Mouse (Mus musculus) NIH3T3 (cell line): ENCODE measurements around the gene Abhd4.

Experiments
- DNase-seq: peaks from one replicate; pipeline ENCODE4 v3.0.0-alpha.2; 2012; ENCODE audit warnings: low read depth

Abhd4 gene

GRCm38 (mm10) chr14:54239002-54239736 is 14.8 kb upstream of the Abhd4 start:
- peak; percentile 94 for DNase-seq

- DNase-seq: no peak
These were observed 13.4 kb upstream of the Abhd4 start for GRCm38 (mm10) chr14:54240542-54240941.

- no peak for DNase-seq
These were observed 9.8 kb upstream of the Abhd4 start for GRCm38 (mm10) chr14:54244183-54244582.

GRCm38 (mm10) chr14:54246232-54246631 is 7.8 kb upstream of the Abhd4 start:
- DNase-seq: no peak

- no peak for DNase-seq
These were observed 4.7 kb upstream of the Abhd4 start for GRCm38 (mm10) chr14:54249326-54249725.

- DNase-seq: no peak
These were observed 3.9 kb upstream of the Abhd4 start for GRCm38 (mm10) chr14:54250122-54250521.

- DNase-seq: no peak
These were observed 748 bp downstream of the Abhd4 start for GRCm38 (mm10) chr14:54254670-54255202.

- DNase-seq: no peak
These were observed 4.2 kb downstream of the Abhd4 start for GRCm38 (mm10) chr14:54258131-54258670.

GRCm38 (mm10) chr14:54259003-54259721 is 5.2 kb downstream of the Abhd4 start:
- peak; percentile 97 for DNase-seq

GRCm38 (mm10) chr14:54259722-54260085 is 5.7 kb downstream of the Abhd4 start:
- DNase-seq: peak; percentile 43

GRCm38 (mm10) chr14:54260196-54260595 is 6.2 kb downstream of the Abhd4 start:
- DNase-seq: peak; percentile 71

GRCm38 (mm10) chr14:54261386-54261785 is 7.4 kb downstream of the Abhd4 start:
- no peak for DNase-seq

GRCm38 (mm10) chr14:54262622-54263021 is 8.6 kb downstream of the Abhd4 start:
- no peak for DNase-seq

- DNase-seq: no peak
These were observed 9.1 kb downstream of the Abhd4 start for GRCm38 (mm10) chr14:54263099-54263498.

GRCm38 (mm10) chr14:54264231-54264630 is 10.2 kb downstream of the Abhd4 start:
- DNase-seq: no peak

GRCm38 (mm10) chr14:54265093-54265492 is 11.1 kb downstream of the Abhd4 start:
- DNase-seq: no peak

GRCm38 (mm10) chr14:54265951-54266350 is 12.0 kb downstream of the Abhd4 start:
- no peak for DNase-seq

GRCm38 (mm10) chr14:54267966-54268365 is 14.0 kb downstream of the Abhd4 start:
- DNase-seq: no peak

GRCm38 (mm10) chr14:54269566-54269965 is 15.6 kb downstream of the Abhd4 start:
- no peak for DNase-seq

- no peak for DNase-seq
These were observed 16.4 kb downstream of the Abhd4 start for GRCm38 (mm10) chr14:54270413-54270812.

GRCm38 (mm10) chr14:54271976-54272606 is 18.1 kb downstream of the Abhd4 start:
- DNase-seq: no peak

GRCm38 (mm10) chr14:54272696-54273095 is 18.7 kb downstream of the Abhd4 start:
- DNase-seq: no peak

- no peak for DNase-seq
These were observed 22.5 kb downstream of the Abhd4 start for GRCm38 (mm10) chr14:54276446-54276845.
